16 mouse cellular contexts compared by ENCODE assay signal in the genomic region with DNA sequence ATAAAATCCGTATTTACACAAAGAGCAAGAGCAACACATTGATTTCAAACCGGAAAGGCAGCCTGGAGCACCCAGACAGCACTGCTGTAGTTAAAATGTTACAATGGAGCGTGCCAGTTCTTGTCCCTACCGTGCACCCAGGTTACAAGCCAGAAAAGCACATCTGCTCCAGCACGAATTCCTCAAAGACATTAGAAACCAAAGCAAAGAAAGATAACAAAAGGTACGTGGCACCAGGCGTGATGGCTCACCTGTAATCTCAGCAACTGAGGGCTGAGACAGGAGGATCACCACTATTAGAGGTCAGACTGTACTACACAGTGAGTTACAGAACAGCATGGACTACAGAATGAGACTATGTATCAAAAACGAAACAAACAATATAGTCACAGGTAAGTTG. TPM values are rescaled to one million over a fixed set of nuclear protein-coding genes. Genes with fewer than 3 reads are reported as not detected.
DNase-seq lines count a peak whose midpoint lies in the region; ATAC-seq and TF ChIP-seq lines count a peak whose summit lies in the region.
"Had no signal": no experiment of that assay in that cellular context is flagged by ENCODE, and none has a peak within 500 bp of the region (broad histone marks: within the 10 kb centered on the region; RNA-seq: fewer than 3 reads in every experiment).

No protein-coding gene starts in this region.

- H3K4me1 ChIP-seq in forebrain, embryonic 13.5 days: peaks cover 48% of the 10 kb centered on the region
- H3K4me1 ChIP-seq in forebrain, postnatal 0 days (ENCODE audit: insufficient read depth): peaks cover 16% of the 10 kb centered on the region; the same call in 1 of the 2 replicates
- peaks cover 12% of the 10 kb centered on the region for H3K4me1 ChIP-seq in liver, embryonic 16.5 days (ENCODE audit: control insufficient read depth, low read depth, low read length)
- H3K4me1 ChIP-seq in liver, embryonic 11.5 days (replicated peaks; ENCODE audit: control insufficient read depth, insufficient read depth, low read length): peaks cover 9% of the 10 kb centered on the region; the same call in 1 of the 2 replicates

- H3K27ac ChIP-seq in forebrain, embryonic 13.5 days: no peak overlapping the region; the same call in 1 of the 2 replicates
- no peak overlapping the region for H3K27ac ChIP-seq in forebrain, postnatal 0 days (ENCODE audit: low read depth, low read length)
- H3K27ac ChIP-seq in liver, embryonic 16.5 days (ENCODE audit: low read length): peak overlapping the region; percentile 29; the same call in 1 of the 2 replicates
- H3K27ac ChIP-seq in liver, embryonic 11.5 days (ENCODE audit: low read depth, low read length): no peak overlapping the region
- H3K27ac ChIP-seq: heart, embryonic 15.5 days; kidney, postnatal 0 days; layer of hippocampus, adult 2 months; left cerebral cortex, adult 2 months had no signal

- peaks cover 54% of the 10 kb centered on the region for H3K36me3 ChIP-seq in forebrain, embryonic 13.5 days (ENCODE audit: poor library complexity, severe bottlenecking)
- H3K36me3 ChIP-seq in forebrain, postnatal 0 days (ENCODE audit: insufficient read depth): peaks cover 28% of the 10 kb centered on the region
- H3K36me3 ChIP-seq in liver, embryonic 16.5 days (ENCODE audit: control insufficient read depth, insufficient read depth): no peaks in the 10 kb centered on the region; the same call in 1 of the 2 replicates
- peaks cover 6% of the 10 kb centered on the region; the same call in 1 of the 2 replicates for H3K36me3 ChIP-seq in liver, embryonic 11.5 days (ENCODE audit: control insufficient read depth, insufficient read depth, low read length)

- H3K4me3 ChIP-seq in forebrain, embryonic 13.5 days: peak overlapping the region; percentile 87; the same call in 1 of the 2 replicates
- H3K4me3 ChIP-seq in forebrain, postnatal 0 days (ENCODE audit: low read depth, low read length): no peak overlapping the region
- H3K4me3 ChIP-seq in liver, embryonic 16.5 days (ENCODE audit: low read depth, low read length): no peak overlapping the region
- H3K4me3 ChIP-seq in liver, embryonic 11.5 days (ENCODE audit: low read depth, low read length): no peak overlapping the region
- H3K4me3 ChIP-seq: heart, embryonic 15.5 days; layer of hippocampus, adult 2 months; left cerebral cortex, adult 2 months had no signal

- WGBS in forebrain, embryonic 13.5 days: 79% methylated on average over 8 of the region's 8 CpGs
- WGBS in forebrain, postnatal 0 days: 77% methylated on average over 8 of the region's 8 CpGs
- WGBS in liver, embryonic 16.5 days (ENCODE audit: insufficient replicate concordance): 71% methylated on average over 8 of the region's 8 CpGs
- 82% methylated on average over 8 of the region's 8 CpGs for WGBS in liver, embryonic 11.5 days

- no peak for TF ChIP-seq CTCF in forebrain, postnatal 0 days (IDR thresholded peaks at IDR 0.05; ENCODE audit: low read depth)

- no peak for ATAC-seq in forebrain, embryonic 13.5 days
- no peak for ATAC-seq in forebrain, postnatal 0 days
- peak; percentile 9; the same call in 1 of the 2 replicates for ATAC-seq in liver, embryonic 16.5 days (ENCODE audit: low read depth)
- ATAC-seq in liver, embryonic 11.5 days (replicated peaks; ENCODE audit: low FRiP score): no peak

- no peaks in the 10 kb centered on the region for H3K27me3 ChIP-seq in forebrain, embryonic 13.5 days
- H3K27me3 ChIP-seq in forebrain, postnatal 0 days (ENCODE audit: insufficient read depth, low read length): no peaks in the 10 kb centered on the region
- no peaks in the 10 kb centered on the region for H3K27me3 ChIP-seq in liver, embryonic 16.5 days (ENCODE audit: control insufficient read depth, insufficient read depth, low read depth, low read length)
- H3K27me3 ChIP-seq in liver, embryonic 11.5 days (replicated peaks; ENCODE audit: control insufficient read depth, insufficient read depth, low read length): no peaks in the 10 kb centered on the region
- H3K27me3 ChIP-seq: heart, embryonic 15.5 days had no signal

- peak overlapping the region; percentile 26; the same call in 1 of the 2 replicates for H3K9ac ChIP-seq in forebrain, embryonic 13.5 days
- H3K9ac ChIP-seq in forebrain, postnatal 0 days: no peak overlapping the region
- H3K9ac ChIP-seq in liver, embryonic 16.5 days (ENCODE audit: low read depth, low read length): no peak overlapping the region
- H3K9ac ChIP-seq in liver, embryonic 11.5 days (ENCODE audit: low read depth, low read length): no peak overlapping the region
- H3K9ac ChIP-seq: heart, embryonic 15.5 days; lung, embryonic 14.5 days had no signal

- no peak for DNase-seq in forebrain, postnatal 0 days
- DNase-seq in liver, embryonic 11.5 days (ENCODE audit: low spot score): no peak
- peak; percentile 20 to 26 for DNase-seq in urinary bladder, postnatal 36 days (ENCODE audit: low spot score in 2 of 2)
- no peak for DNase-seq in urinary bladder, postnatal 25 days (ENCODE audit: low spot score)
- no peak for DNase-seq in yolk sac, embryonic 10.5 days (ENCODE audit: low spot score)
- no peak for DNase-seq in gastrocnemius, postnatal 36 days
- DNase-seq: adrenal gland, postnatal 25 days; cerebellum, postnatal 14 days; lung, embryonic 14.5 days; right cerebral cortex, postnatal 25 days had no signal

- H3K9me3 ChIP-seq in forebrain, embryonic 13.5 days (replicated peaks): no peaks in the 10 kb centered on the region
- H3K9me3 ChIP-seq in forebrain, postnatal 0 days (ENCODE audit: low read length): no peaks in the 10 kb centered on the region
- H3K9me3 ChIP-seq in liver, embryonic 16.5 days (replicated peaks; ENCODE audit: control insufficient read depth, low read length): no peaks in the 10 kb centered on the region
- no peaks in the 10 kb centered on the region for H3K9me3 ChIP-seq in liver, embryonic 11.5 days (ENCODE audit: control insufficient read depth, low read length)
- H3K9me3 ChIP-seq: heart, embryonic 15.5 days had no signal

- H3K4me2 ChIP-seq in forebrain, embryonic 13.5 days: peak overlapping the region; percentile 72
- no peak overlapping the region for H3K4me2 ChIP-seq in forebrain, postnatal 0 days (ENCODE audit: low read depth)
- no peak overlapping the region for H3K4me2 ChIP-seq in liver, embryonic 16.5 days (ENCODE audit: low read depth, low read length)
- no peak overlapping the region for H3K4me2 ChIP-seq in liver, embryonic 11.5 days
- H3K4me2 ChIP-seq: heart, embryonic 15.5 days; lung, embryonic 14.5 days had no signal

- intact Hi-C loops in gastrocnemius, postnatal 36 days (cut with DNase I): no loop called here

RNA-seq across cellular contexts. Expression of gene Trp53bp1, which starts 2.8 kb away (rescaled TPM):
- polyA plus RNA-seq in forebrain, embryonic 13.5 days (2015; fragmentation: Nextera tagmentation; extraction: Ambion mirVana): 179 and 204 TPM in 2 replicates
- total RNA-seq in forebrain, postnatal 0 days (2014; rRNA removed): 154 and 183 TPM in 2 replicates
- polyA plus RNA-seq in forebrain, postnatal 0 days (2015; fragmentation: Nextera tagmentation; extraction: Ambion mirVana): 49.9 and 80.9 TPM in 2 replicates
- polyA plus RNA-seq in liver, embryonic 16.5 days (2015; fragmentation: Nextera tagmentation; extraction: Ambion mirVana): 18.9 and 22.5 TPM in 2 replicates
- 32.4 and 36.0 TPM in 2 replicates for polyA plus RNA-seq in liver, embryonic 11.5 days (2014; fragmentation: Nextera tagmentation; extraction: Ambion mirVana)
- total RNA-seq in gastrocnemius, postnatal 36 days (2021): 10 to 100 TPM; 14.2 to 16.0 TPM

RNA-seq across cellular contexts. Expression of gene Map1a, which starts 21.0 kb away (rescaled TPM):
- 13.2 and 14.7 TPM in 2 replicates for polyA plus RNA-seq in forebrain, embryonic 13.5 days (2015; fragmentation: Nextera tagmentation; extraction: Ambion mirVana)
- 75.6 and 76.0 TPM in 2 replicates for total RNA-seq in forebrain, postnatal 0 days (2014; rRNA removed)
- polyA plus RNA-seq in forebrain, postnatal 0 days (2015; fragmentation: Nextera tagmentation; extraction: Ambion mirVana): 18.1 and 27.4 TPM in 2 replicates
- polyA plus RNA-seq in liver, embryonic 16.5 days (2015; fragmentation: Nextera tagmentation; extraction: Ambion mirVana): 0.19 and 0.21 TPM in 2 replicates
- polyA plus RNA-seq in liver, embryonic 11.5 days (2014; fragmentation: Nextera tagmentation; extraction: Ambion mirVana): 1.5 and 2.1 TPM in 2 replicates
- 1 to 10 TPM; 6.7 to 8.1 TPM for total RNA-seq in gastrocnemius, postnatal 36 days (2021)

Comparison
In these comparisons a context has a peak if more than half of its experiments do, and no peak if none do; other contexts are left out.
1. DNase-seq: peak in urinary bladder, postnatal 36 days (2 of 2); none in forebrain, postnatal 0 days (single experiment), liver, embryonic 11.5 days (single experiment), urinary bladder, postnatal 25 days (single experiment), yolk sac, embryonic 10.5 days (single experiment) and gastrocnemius, postnatal 36 days (0 of 2).